Mouse (Mus musculus) forebrain, embryonic 11.5 days (tissue): Measurements from ENCODE around the gene Arl8b. TPM values are rescaled to one million over a fixed set of nuclear protein-coding genes. Genes with fewer than 3 reads are reported as not detected.

Experiments
- ATAC-seq: fragments of 200-750 bp; cut with Nextera tagmentation; replicated peaks from 2 replicates; pipeline ENCODE4 v1.8.0; 2017; ENCODE audit warnings: moderate TSS enrichment; ENCODE audit not compliant: low FRiP score
- DNase-seq: peaks from one replicate; pipeline ENCODE4 v3.0.0-alpha.2; 2017; ENCODE audit warnings: low spot score
- H3K27ac ChIP-seq: fragments of 300-500 bp; sonication (generic); 2 replicates; pipeline ENCODE4 v1.5.1; 2014; ENCODE audit warnings: low read depth, low read length
- H3K27me3 ChIP-seq: fragments of 300-500 bp; sonication (generic); 2 replicates; pipeline ENCODE4 v1.6.1; 2014; ENCODE audit warnings: mild to moderate bottlenecking, low read length, mixed read lengths; ENCODE audit not compliant: control insufficient read depth, insufficient read depth
- H3K36me3 ChIP-seq: fragments of 300-500 bp; sonication (generic); 2 replicates; pipeline ENCODE4 v1.6.1; 2014; ENCODE audit warnings: mild to moderate bottlenecking, low read length, moderate library complexity, mixed read lengths; ENCODE audit not compliant: control insufficient read depth, insufficient read depth
- H3K4me1 ChIP-seq: fragments of 300-500 bp; sonication (generic); replicated peaks from 2 replicates; pipeline ENCODE4 v1.6.1; 2014; ENCODE audit warnings: low read length, mixed read lengths; ENCODE audit not compliant: control insufficient read depth, insufficient read depth
- H3K4me2 ChIP-seq: fragments of 300-500 bp; sonication (generic); 2 replicates; pipeline ENCODE4 v1.6.1; 2014; ENCODE audit warnings: low read depth, mild to moderate bottlenecking, low read length, moderate library complexity, mixed read lengths; ENCODE audit not compliant: severe bottlenecking
- H3K4me3 ChIP-seq: fragments of 300-500 bp; sonication (generic); 2 replicates; pipeline ENCODE4 v1.5.1; 2014; ENCODE audit warnings: low read depth, low read length
- H3K9ac ChIP-seq: fragments of 300-500 bp; sonication (generic); 2 replicates; pipeline ENCODE4 v1.6.1; 2014; ENCODE audit warnings: low read length
- H3K9me3 ChIP-seq: fragments of 300-500 bp; sonication (generic); 2 replicates; pipeline ENCODE4 v1.6.1; 2016; ENCODE audit warnings: low read length, mixed read lengths; ENCODE audit not compliant: control insufficient read depth
- WGBS: fragments of 180-500 bp; shearing (Covaris S2); extraction: QIAGEN DNeasy Blood & Tissue Kit; methylation state at CpG from one replicate; pipeline ENCODE4 v1.1.7; 2014; 5-methylcytosine and 5-hydroxymethylcytosine counted together
- polyA plus RNA-seq: library from polyadenylated mRNA; unstranded; fragments of >200 nt; fragmentation: Nextera tagmentation; extraction: Ambion mirVana; gene quantifications from 2 replicates; pipeline ENCODE4 v1.2.1, GENCODE M21; 2014

Arl8b gene
- polyA plus RNA-seq, 1 experiment from 2014 or later, result 79.5 TPM

DNA sequence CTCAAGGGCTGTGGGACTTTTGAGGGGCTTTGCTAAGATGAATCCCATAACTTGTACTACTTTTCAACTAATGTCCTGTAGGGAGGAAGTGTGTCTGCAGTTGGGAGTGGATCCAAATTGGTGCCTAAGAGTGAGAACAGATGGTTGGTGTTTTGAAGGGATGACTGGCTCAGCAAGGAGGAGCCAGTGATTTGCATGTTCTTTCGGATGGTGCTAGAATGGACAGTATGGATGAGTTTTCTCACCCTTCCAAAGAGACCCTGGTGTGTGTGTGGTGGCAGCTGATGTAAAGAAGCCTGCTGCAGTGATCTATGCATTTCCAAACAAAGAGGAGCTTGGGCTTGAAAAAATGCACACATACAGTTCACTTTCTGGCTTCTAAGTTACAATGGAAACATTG, 22.3 kb downstream of the Arl8b start:
- DNase-seq, result no peak

DNA sequence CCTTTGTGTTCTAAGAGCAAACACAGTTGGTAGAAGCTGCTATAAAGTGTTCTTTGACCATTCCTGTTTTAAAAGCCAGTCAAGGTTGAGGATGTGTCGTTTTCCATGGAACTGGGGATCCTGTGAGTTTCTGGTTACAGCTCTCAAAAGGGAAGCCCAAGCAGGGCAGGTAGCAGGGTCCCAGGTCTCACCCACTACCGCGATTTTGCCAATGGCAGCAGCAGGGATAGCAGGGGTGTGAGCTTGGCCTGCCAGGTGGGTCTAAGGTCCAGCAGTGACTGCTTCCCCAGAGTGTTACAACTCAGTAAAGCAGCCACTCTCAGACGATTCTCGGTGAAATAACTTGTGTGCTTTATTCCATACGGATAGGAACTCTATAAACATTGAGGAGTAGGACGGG, 23.0 kb downstream of the Arl8b start:
- ATAC-seq (no peak), DNase-seq (no peak)
- no peaks in the 10 kb centered on the region for H3K4me1 ChIP-seq
- H3K4me3 ChIP-seq, result no peak overlapping the region
- H3K27ac ChIP-seq, result no peak overlapping the region
- H3K27me3 ChIP-seq, result no peaks in the 10 kb centered on the region
- no peak overlapping the region for H3K9ac ChIP-seq
- no peaks in the 10 kb centered on the region for H3K36me3 ChIP-seq
- 90% methylated on average over 7 of the region's 7 CpGs for WGBS
- H3K9me3 ChIP-seq, result no peaks in the 10 kb centered on the region
- no peak overlapping the region for H3K4me2 ChIP-seq

More for the DNA sequence above, 22.3 kb downstream of the Arl8b start:
- ATAC-seq, result no peak
- Histone ChIP-seq H3K36me3 (no peaks in the 10 kb centered on the region), H3K9me3 (no peaks in the 10 kb centered on the region), H3K4me3 (no peak overlapping the region), H3K27ac (no peak overlapping the region), H3K4me2 (no peak overlapping the region), H3K9ac (no peak overlapping the region), H3K4me1 (no peaks in the 10 kb centered on the region), H3K27me3 (no peaks in the 10 kb centered on the region)
- WGBS, result 79% methylated on average over 1 of the region's 1 CpGs

DNA sequence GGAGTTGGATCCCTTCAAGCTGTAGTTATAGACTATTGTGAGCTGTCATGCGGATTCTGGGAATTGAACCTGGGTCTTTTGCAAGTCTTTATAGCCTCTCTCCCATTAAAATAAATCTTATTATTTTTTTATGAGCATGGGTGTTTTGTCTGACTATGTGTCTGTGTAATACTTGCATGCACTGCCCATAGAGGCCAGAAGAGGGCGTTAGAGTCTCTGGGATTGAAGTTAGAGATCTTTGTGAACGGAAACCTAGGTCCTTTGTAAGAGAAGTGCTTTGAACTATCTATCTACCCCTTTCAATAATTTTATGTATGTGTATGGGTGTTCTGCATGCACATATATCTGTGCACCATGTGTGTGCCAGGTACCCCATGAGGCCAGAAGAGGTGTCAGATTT, 24.5 kb downstream of the Arl8b start:
- ATAC-seq, result no peak
- Histone ChIP-seq H3K9ac (no peak overlapping the region), H3K27me3 (no peaks in the 10 kb centered on the region), H3K36me3 (no peaks in the 10 kb centered on the region), H3K4me2 (no peak overlapping the region), H3K4me3 (no peak overlapping the region), H3K9me3 (no peaks in the 10 kb centered on the region), H3K27ac (no peak overlapping the region), H3K4me1 (no peaks in the 10 kb centered on the region)
- DNase-seq, result no peak
- 70% methylated on average over 3 of the region's 3 CpGs for WGBS

DNA sequence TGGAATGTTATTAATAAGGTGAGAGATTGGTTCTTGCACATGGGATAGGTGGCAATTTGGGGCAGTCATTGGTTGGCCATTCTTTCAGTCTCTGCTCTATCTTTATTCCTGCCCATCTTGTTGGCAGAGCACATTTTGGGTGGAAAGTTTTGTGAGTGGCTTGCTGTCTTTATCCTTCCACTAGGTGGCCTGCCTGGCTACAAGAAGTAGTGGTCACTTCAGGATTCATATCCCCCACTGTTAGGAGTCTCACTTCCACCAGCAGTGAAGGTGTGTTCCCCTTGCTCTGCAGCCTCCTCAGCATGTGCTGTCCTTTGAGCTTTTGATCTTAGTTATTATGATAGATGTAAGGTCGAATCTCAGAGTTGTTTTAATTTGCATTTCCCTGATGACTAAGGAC, 25.9 kb downstream of the Arl8b start:
- WGBS, result 76% methylated on average over 1 of the region's 1 CpGs
- ATAC-seq, result no peak

DNA sequence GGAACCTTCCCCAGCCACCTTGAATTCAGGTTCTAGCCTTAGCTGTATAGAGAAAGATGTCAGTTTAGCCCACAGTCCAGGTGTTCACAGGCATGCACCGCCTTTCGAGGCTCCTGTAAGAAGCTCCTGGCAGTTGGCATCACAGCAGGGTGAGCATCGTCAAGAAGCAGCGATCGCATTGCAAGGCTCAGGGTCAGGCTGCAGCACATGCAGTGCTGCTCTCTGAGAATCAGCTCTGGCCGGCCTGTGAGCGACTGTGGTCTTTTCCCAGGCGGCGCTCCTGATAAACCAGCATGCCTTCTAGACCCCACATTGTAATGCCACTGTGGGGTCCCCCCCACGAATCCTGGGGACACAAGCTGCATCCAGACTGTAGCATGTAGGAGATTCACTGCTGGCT, 27.3 kb downstream of the Arl8b start:
- WGBS, result 79% methylated on average over 10 of the region's 10 CpGs
- Histone ChIP-seq H3K4me3 (no peak overlapping the region), H3K9me3 (no peaks in the 10 kb centered on the region), H3K9ac (no peak overlapping the region), H3K4me2 (no peak overlapping the region), H3K27me3 (no peaks in the 10 kb centered on the region), H3K27ac (no peak overlapping the region), H3K4me1 (no peaks in the 10 kb centered on the region), H3K36me3 (no peaks in the 10 kb centered on the region; the same call in 1 of the 2 replicates)
- ATAC-seq (no peak), DNase-seq (peak; percentile 51)

More for the DNA sequence above, 25.9 kb downstream of the Arl8b start:
- Histone ChIP-seq H3K4me2 (no peak overlapping the region), H3K27ac (no peak overlapping the region), H3K9me3 (no peaks in the 10 kb centered on the region), H3K36me3 (no peaks in the 10 kb centered on the region; the same call in 1 of the 2 replicates), H3K9ac (no peak overlapping the region), H3K4me1 (no peaks in the 10 kb centered on the region), H3K4me3 (no peak overlapping the region), H3K27me3 (no peaks in the 10 kb centered on the region)
- no peak for DNase-seq

DNA sequence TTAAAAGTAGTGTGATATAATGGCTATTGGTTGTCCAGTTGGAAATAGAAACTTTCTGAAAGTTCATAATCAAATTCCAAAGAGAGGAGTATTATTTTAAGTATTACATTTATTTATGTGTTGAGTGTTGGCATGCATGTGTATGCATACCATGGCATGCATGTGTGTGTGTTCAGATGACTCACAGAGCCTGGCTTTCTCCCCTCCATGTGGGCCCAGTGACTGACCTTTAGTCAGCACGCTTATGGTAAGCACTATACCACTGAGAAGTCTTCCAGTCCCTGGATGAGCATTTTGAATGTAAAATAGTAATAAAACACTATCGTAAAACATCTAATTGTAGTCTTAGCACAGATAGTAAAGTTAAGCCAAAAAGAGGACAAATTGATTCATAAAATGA, 29.2 kb downstream of the Arl8b start:
- Histone ChIP-seq H3K36me3 (no peaks in the 10 kb centered on the region; the same call in 1 of the 2 replicates), H3K4me1 (no peaks in the 10 kb centered on the region), H3K27me3 (no peaks in the 10 kb centered on the region), H3K4me3 (no peak overlapping the region), H3K9ac (no peak overlapping the region), H3K9me3 (no peaks in the 10 kb centered on the region), H3K4me2 (no peak overlapping the region), H3K27ac (no peak overlapping the region)
- DNase-seq, result no peak
- ATAC-seq, result no peak
- WGBS, result 96% methylated on average over 2 of the region's 2 CpGs

DNA sequence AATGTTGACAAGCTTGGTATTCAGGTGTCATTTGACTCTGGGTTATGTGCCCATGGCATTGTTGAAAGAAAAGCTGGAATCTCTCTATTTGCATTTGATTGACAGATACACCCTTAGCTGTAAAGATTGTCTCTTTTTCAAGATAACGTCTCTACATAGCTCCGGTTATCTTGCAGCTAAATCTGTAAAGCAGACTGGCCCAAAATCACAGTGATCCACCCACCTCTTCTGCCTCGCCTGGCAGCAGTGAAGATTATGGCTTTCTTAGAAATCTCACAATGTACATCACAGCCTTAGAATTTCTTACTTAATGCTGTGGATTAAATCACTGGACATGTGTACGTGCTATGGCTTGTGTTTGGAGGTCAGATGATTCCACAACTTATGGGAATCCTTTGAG, 34.6 kb downstream of the Arl8b start:
- Histone ChIP-seq H3K4me3 (no peak overlapping the region), H3K9ac (no peak overlapping the region), H3K9me3 (no peaks in the 10 kb centered on the region), H3K36me3 (no peaks in the 10 kb centered on the region; the same call in 1 of the 2 replicates), H3K4me2 (no peak overlapping the region), H3K27me3 (no peaks in the 10 kb centered on the region), H3K4me1 (no peaks in the 10 kb centered on the region), H3K27ac (no peak overlapping the region)
- WGBS, result 80% methylated on average over 4 of the region's 4 CpGs
- no peak for ATAC-seq
- DNase-seq, result no peak

DNA sequence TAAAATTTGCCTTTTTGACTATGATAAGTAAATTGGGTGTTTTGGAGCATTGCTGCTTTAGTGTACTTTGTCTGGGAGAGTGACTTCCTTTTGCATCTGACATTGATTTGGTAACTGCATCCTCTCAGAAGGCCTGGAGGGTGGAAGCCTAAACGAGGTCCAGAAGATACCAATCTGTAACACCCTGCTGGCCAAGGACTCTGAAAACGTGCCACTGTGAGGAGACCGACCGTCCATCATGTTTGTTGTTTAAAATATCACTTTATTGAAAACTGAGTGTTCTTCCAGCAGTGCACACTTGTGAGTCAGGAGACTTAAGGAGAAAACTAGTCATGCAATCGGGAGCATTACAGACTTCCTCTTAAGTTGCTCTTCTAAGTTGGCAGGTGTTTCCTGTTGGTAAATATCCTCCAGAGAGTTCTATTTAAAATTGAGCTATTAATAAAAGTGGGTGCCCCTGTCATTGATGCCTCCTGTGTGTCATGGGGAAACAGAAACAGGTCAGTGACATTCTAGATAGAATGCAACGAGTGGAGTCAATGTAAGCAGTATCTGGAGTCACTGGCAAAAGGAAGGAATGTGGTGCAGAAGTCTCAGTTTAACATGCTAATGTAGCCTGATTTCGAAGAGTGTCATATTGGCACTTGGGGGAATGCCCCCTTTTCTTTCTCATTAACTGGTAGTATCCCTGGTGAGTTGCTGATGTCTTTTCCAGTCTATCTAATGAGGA, 42.1 kb downstream of the Arl8b start:
- H3K4me2 ChIP-seq, result no peak overlapping the region
- DNase-seq (no peak), ATAC-seq (no peak)
- H3K27me3 ChIP-seq, result no peaks in the 10 kb centered on the region
- H3K4me1 ChIP-seq, result no peaks in the 10 kb centered on the region; the same call in 1 of the 2 replicates
- no peaks in the 10 kb centered on the region; the same call in 1 of the 2 replicates for H3K36me3 ChIP-seq
- H3K9ac ChIP-seq, result no peak overlapping the region
- 81% methylated on average over 7 of the region's 7 CpGs for WGBS
- H3K27ac ChIP-seq, result no peak overlapping the region
- no peak overlapping the region for H3K4me3 ChIP-seq
- no peaks in the 10 kb centered on the region for H3K9me3 ChIP-seq

DNA sequence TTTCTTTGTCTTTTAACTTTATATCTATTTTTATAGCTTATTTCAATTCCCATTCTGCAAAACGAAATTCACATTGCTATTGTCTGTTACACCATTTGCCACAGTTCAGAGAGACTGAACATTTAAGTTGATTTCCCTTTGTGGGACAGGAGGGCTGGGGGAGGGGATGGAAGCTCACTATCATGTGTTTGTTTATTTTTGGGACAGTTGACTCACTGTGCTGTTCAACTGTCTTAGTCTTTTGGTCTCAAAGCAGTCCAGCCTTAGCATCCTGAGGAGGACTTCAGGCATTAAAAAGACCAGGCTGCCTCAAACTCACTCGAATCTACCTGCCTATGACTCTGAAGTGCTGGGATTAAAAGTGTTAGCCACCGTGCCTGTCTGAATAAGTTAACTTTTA, 43.2 kb downstream of the Arl8b start:
- Histone ChIP-seq H3K27ac (no peak overlapping the region), H3K27me3 (no peaks in the 10 kb centered on the region), H3K9ac (no peak overlapping the region), H3K4me1 (peaks cover 3% of the 10 kb centered on the region; the same call in 1 of the 2 replicates), H3K4me3 (no peak overlapping the region), H3K36me3 (no peaks in the 10 kb centered on the region; the same call in 1 of the 2 replicates), H3K4me2 (no peak overlapping the region), H3K9me3 (no peaks in the 10 kb centered on the region)
- no peak for ATAC-seq
- no peak for DNase-seq
- 77% methylated on average over 3 of the region's 3 CpGs for WGBS
